Mouse (Mus musculus) limb, embryonic 15.5 days (tissue): ENCODE data around the gene Arhgap20. TPM values are rescaled to one million over a fixed set of nuclear protein-coding genes. Genes with fewer than 3 reads are reported as not detected.

Experiments
- ATAC-seq: fragments of 200-750 bp; cut with Nextera tagmentation; 2 replicates; pipeline ENCODE4 v1.8.0; 2017; ENCODE audit warnings: low read depth, moderate TSS enrichment; ENCODE audit not compliant: insufficient number of reproducible peaks, low FRiP score, low TSS enrichment
- H3K27ac ChIP-seq: fragments of 300-500 bp; sonication (generic); 2 replicates; pipeline ENCODE4 v1.5.1; 2015; ENCODE audit warnings: moderate library complexity, mild to moderate bottlenecking, inconsistent platforms
- H3K27me3 ChIP-seq: fragments of 300-500 bp; sonication (generic); 2 replicates; pipeline ENCODE4 v1.6.1; 2015; ENCODE audit warnings: inconsistent platforms
- H3K36me3 ChIP-seq: fragments of 300-500 bp; sonication (generic); 2 replicates; pipeline ENCODE4 v1.6.1; 2015; ENCODE audit warnings: inconsistent platforms
- H3K4me1 ChIP-seq: fragments of 300-500 bp; sonication (generic); 2 replicates; pipeline ENCODE4 v1.6.1; 2015; ENCODE audit warnings: inconsistent platforms
- H3K4me2 ChIP-seq: fragments of 300-500 bp; sonication (generic); 2 replicates; pipeline ENCODE4 v1.6.1; 2015; ENCODE audit warnings: mild to moderate bottlenecking, inconsistent platforms
- H3K4me3 ChIP-seq: fragments of 300-500 bp; sonication (generic); 2 replicates; pipeline ENCODE4 v1.5.1; 2015; ENCODE audit warnings: mild to moderate bottlenecking, inconsistent platforms
- H3K9ac ChIP-seq: fragments of 300-500 bp; sonication (generic); 2 replicates; pipeline ENCODE4 v1.6.1; 2015; ENCODE audit warnings: inconsistent platforms
- H3K9me3 ChIP-seq: fragments of 300-500 bp; sonication (generic); 2 replicates; pipeline ENCODE4 v1.6.1; 2016; ENCODE audit warnings: inconsistent platforms
- WGBS: fragments of 180-500 bp; shearing (Covaris S2); methylation state at CpG from one replicate; pipeline ENCODE4 v1.1.7; 2015; 5-methylcytosine and 5-hydroxymethylcytosine counted together
- polyA plus RNA-seq: library from polyadenylated mRNA; unstranded; fragments of >200 nt; fragmentation: Nextera tagmentation; extraction: Ambion mirVana; gene quantifications from 2 replicates; pipeline ENCODE4 v1.2.1, GENCODE M21; 2015

Gene Arhgap20
- polyA plus RNA-seq, 1 experiment from 2014 or later, result 9.5 TPM

DNA sequence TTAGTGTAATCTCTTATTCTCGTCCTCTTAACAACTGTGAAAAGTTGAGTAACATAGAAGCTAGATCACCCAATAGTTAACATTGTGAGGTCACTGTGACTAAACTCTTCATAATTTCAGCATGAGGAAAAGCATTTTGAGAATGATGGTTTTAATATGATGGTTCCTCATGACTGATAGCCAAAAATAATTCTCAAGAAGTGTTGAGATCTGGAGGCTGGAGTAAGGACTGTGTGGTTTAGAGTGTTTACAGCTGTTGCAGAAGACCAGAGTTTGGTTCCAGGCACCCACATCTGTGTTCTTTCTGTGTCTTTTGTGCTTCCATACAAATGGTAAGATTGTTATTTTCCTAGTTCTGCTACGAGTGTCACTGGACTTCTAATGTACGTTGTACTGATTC lies 42.1 kb downstream of the Arhgap20 start:
- 81% methylated on average over 3 of the region's 3 CpGs for WGBS
- Histone ChIP-seq H3K36me3 (no peaks in the 10 kb centered on the region), H3K4me1 (no peaks in the 10 kb centered on the region), H3K4me2 (no peak overlapping the region), H3K4me3 (no peak overlapping the region), H3K9me3 (no peaks in the 10 kb centered on the region), H3K27ac (no peak overlapping the region), H3K9ac (no peak overlapping the region), H3K27me3 (no peaks in the 10 kb centered on the region)
- ATAC-seq, result no peak

DNA sequence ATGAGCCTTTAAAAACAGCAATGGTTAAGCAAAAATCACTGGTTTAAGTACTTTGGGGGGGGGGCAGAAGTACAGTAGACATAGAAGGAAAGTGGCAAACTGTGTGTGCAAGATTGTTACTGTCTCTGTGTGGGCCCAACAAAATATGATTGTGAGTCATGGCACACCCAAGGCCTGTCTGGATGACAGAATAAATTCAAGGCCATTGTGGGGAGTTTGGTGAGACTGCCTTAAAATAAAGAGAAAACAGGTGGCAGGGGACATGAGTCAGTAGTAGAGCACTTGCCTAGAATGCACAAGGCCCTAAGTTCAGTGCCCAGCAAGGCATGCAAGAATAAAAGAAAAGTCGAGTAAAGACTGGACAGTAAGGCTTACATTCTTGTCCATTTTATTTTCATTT lies 47.8 kb downstream of the Arhgap20 start:
- no peaks in the 10 kb centered on the region for H3K36me3 ChIP-seq
- H3K9ac ChIP-seq, result no peak overlapping the region
- WGBS, result 74% methylated on average over 1 of the region's 1 CpGs
- H3K4me1 ChIP-seq, result no peaks in the 10 kb centered on the region
- no peak overlapping the region for H3K4me2 ChIP-seq
- H3K27ac ChIP-seq, result no peak overlapping the region
- H3K9me3 ChIP-seq, result no peaks in the 10 kb centered on the region
- no peak overlapping the region for H3K4me3 ChIP-seq
- no peaks in the 10 kb centered on the region for H3K27me3 ChIP-seq
- no peak for ATAC-seq

DNA sequence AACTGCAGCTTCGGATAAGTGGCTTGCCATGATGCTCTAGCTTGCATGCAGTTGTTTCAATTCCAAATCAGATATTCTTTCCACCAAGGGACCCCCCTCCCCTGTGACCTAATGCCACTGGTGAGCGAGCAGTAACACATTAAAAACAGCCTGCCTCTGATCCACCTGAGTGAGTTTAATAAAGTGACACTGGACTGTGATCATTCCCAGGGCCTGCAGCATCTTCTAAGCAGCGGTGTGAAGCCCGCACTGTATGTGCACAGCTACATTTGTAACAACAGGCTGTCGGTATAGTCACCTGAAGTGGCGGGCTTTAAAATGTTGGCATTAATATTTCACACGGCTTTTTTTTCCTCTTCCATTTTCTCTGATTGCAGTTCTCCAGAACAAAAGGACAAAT lies 59.4 kb downstream of the Arhgap20 start:
- no peak overlapping the region for H3K9ac ChIP-seq
- no peaks in the 10 kb centered on the region for H3K27me3 ChIP-seq
- no peak overlapping the region for H3K27ac ChIP-seq
- H3K9me3 ChIP-seq, result no peaks in the 10 kb centered on the region
- no peaks in the 10 kb centered on the region for H3K4me1 ChIP-seq
- no peak overlapping the region for H3K4me3 ChIP-seq
- 80% methylated on average over 7 of the region's 7 CpGs for WGBS
- H3K36me3 ChIP-seq, result no peaks in the 10 kb centered on the region
- no peak overlapping the region for H3K4me2 ChIP-seq
- no peak for ATAC-seq

DNA sequence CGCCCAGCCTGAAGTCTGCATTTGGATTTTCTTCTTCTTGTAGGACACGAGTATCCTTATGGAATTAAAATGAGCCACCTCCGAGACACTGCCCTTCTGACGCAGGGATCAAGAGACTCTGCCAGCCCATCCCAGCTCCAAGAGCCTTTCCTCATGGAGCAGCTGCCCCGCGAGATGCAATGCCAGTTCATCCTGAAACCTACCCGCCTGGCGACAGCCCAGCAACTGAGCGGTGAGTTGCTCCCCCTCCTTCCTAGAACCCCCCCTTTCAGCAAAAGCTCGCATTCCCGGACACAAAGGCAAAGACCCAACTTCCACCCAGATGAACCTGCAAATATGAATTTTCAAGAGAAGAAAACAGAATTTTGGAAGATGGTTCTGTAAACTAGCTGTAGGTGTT lies 66.5 kb downstream of the Arhgap20 start:
- Histone ChIP-seq H3K4me2 (no peak overlapping the region), H3K27ac (no peak overlapping the region), H3K4me3 (no peak overlapping the region), H3K9me3 (no peaks in the 10 kb centered on the region), H3K36me3 (no peaks in the 10 kb centered on the region), H3K27me3 (no peaks in the 10 kb centered on the region), H3K4me1 (0 out of 2 replicates have a peak, but pooled peaks cover 5% of the 10 kb centered on the region), H3K9ac (no peak overlapping the region)
- no peak for ATAC-seq
- 73% methylated on average over 11 of the region's 11 CpGs for WGBS

DNA sequence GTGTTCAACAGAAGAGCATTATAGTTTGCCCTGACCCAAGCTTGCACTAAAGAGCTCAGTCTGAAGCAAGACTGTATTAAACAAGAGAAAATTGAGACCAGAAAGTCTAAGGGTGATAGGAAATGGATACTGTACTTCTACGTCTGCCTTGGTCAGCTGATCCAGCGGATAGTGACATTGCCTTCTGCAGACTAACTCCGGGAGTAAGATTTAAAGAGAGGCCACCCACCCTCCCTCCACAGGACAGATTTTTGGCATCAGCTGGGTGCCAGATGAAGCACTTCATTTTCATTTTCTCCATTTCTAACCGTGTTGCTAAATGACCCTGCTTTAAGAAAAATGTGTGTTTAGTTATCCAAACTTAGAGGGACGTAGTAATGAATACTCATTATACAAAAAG lies 67.2 kb downstream of the Arhgap20 start:
- Histone ChIP-seq H3K27ac (no peak overlapping the region), H3K36me3 (no peaks in the 10 kb centered on the region), H3K9ac (no peak overlapping the region), H3K4me3 (no peak overlapping the region), H3K4me1 (0 out of 2 replicates have a peak, but pooled peaks cover 5% of the 10 kb centered on the region), H3K4me2 (no peak overlapping the region), H3K27me3 (no peaks in the 10 kb centered on the region), H3K9me3 (no peaks in the 10 kb centered on the region)
- WGBS, result 39% methylated on average over 5 of the region's 5 CpGs
- ATAC-seq, result no peak

DNA sequence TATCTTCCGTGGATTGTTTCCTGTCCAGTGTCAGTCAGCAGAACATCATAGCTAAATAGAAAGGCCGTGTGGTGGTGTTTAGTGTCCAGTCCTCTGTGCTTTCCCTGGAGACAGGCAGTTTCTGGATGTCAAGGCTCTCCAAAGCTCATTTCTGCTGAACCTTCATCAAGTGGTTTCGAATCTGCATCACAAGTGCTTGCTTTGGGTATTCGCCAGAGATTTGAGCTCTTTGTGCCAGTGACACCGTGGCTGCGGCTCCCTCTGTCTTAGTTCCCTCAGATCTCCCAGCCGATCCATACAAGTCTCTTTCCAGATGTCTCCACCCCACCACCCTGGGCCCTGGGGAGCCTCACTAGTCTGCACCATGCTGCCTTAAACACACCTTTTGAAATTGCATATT lies 72.6 kb downstream of the Arhgap20 start:
- H3K4me2 ChIP-seq, result no peak overlapping the region
- no peaks in the 10 kb centered on the region for H3K9me3 ChIP-seq
- no peak for ATAC-seq
- H3K4me1 ChIP-seq, result no peaks in the 10 kb centered on the region
- H3K36me3 ChIP-seq, result no peaks in the 10 kb centered on the region
- WGBS, result 73% methylated on average over 7 of the region's 7 CpGs
- H3K27me3 ChIP-seq, result no peaks in the 10 kb centered on the region
- no peak overlapping the region for H3K4me3 ChIP-seq
- no peak overlapping the region for H3K27ac ChIP-seq
- no peak overlapping the region for H3K9ac ChIP-seq

DNA sequence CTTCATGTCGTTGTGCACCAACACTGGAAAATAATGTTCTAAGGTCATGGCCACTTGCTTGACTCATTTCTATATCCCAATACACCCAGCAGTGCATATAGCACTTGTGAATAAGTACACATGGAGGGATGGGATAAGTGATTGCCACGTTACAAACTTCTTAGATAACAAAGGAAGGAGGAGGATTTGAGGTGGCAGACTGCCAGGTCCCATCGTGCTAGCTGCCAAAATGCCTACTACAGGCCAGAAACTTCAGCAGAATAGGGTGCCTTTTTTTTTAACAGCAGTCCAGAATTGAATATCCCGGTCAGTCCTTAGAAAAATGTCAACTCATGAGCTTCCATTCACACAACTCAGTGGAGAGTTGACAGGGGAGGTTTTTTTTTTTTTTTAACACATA lies 78.1 kb downstream of the Arhgap20 start:
- WGBS, result 56% methylated on average over 4 of the region's 4 CpGs
- Histone ChIP-seq H3K4me2 (no peak overlapping the region), H3K36me3 (no peaks in the 10 kb centered on the region), H3K9me3 (no peaks in the 10 kb centered on the region), H3K9ac (no peak overlapping the region), H3K27ac (no peak overlapping the region), H3K27me3 (no peaks in the 10 kb centered on the region), H3K4me3 (no peak overlapping the region), H3K4me1 (no peaks in the 10 kb centered on the region)
- no peak for ATAC-seq

- Histone ChIP-seq H3K9ac (no peak overlapping the region), H3K4me2 (no peak overlapping the region), H3K4me1 (no peaks in the 10 kb centered on the region), H3K36me3 (peaks cover 4% of the 10 kb centered on the region), H3K4me3 (no peak overlapping the region), H3K27me3 (no peaks in the 10 kb centered on the region), H3K9me3 (no peaks in the 10 kb centered on the region), H3K27ac (no peak overlapping the region)
- ATAC-seq, result no peak
- WGBS, result 76% methylated on average over 10 of the region's 10 CpGs
Observed at GRCm38 (mm10) chr9:51845796-51846195, 80.7 kb downstream of the Arhgap20 start.

GRCm38 (mm10) chr9:51853772-51854171 lies 88.6 kb downstream of the Arhgap20 start:
- Histone ChIP-seq H3K9ac (no peak overlapping the region), H3K4me1 (no peaks in the 10 kb centered on the region), H3K4me2 (no peak overlapping the region), H3K27me3 (no peaks in the 10 kb centered on the region), H3K9me3 (no peaks in the 10 kb centered on the region), H3K36me3 (peaks cover 4% of the 10 kb centered on the region), H3K27ac (no peak overlapping the region), H3K4me3 (no peak overlapping the region)
- 62% methylated on average over 5 of the region's 5 CpGs for WGBS
- no peak for ATAC-seq

DNA sequence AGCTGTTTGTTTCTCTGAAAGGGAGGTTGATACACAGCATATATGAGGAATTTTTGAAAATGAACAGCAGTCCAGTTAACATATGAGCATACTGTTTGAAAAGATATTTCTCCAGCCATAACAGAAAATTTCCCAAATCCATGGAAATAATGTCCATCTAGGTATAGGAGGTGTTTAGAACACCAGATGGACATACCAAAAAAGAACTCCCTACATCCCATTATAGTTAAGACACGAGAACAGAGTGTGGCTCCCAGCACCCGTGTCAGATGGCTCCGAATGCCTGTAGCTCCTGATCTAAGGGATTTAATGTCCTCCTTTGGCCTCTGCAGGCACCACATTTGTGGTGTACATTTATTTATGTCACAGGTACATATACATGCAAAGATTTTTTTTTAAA lies 99.1 kb downstream of the Arhgap20 start:
- 77% methylated on average over 3 of the region's 3 CpGs for WGBS
- no peaks in the 10 kb centered on the region for H3K27me3 ChIP-seq
- no peak for ATAC-seq
- H3K4me3 ChIP-seq, result no peak overlapping the region
- H3K27ac ChIP-seq, result no peak overlapping the region
- H3K36me3 ChIP-seq, result no peaks in the 10 kb centered on the region
- H3K4me1 ChIP-seq, result no peaks in the 10 kb centered on the region
- no peaks in the 10 kb centered on the region for H3K9me3 ChIP-seq
- no peak overlapping the region for H3K4me2 ChIP-seq
- H3K9ac ChIP-seq, result no peak overlapping the region

- Histone ChIP-seq H3K27me3 (no peaks in the 10 kb centered on the region), H3K27ac (no peak overlapping the region), H3K4me1 (no peaks in the 10 kb centered on the region), H3K9ac (no peak overlapping the region), H3K9me3 (no peaks in the 10 kb centered on the region), H3K4me2 (no peak overlapping the region), H3K4me3 (no peak overlapping the region), H3K36me3 (no peaks in the 10 kb centered on the region)
- ATAC-seq, result no peak
- 53% methylated on average over 4 of the region's 4 CpGs for WGBS
Observed at GRCm38 (mm10) chr9:51866634-51867033, 101.5 kb downstream of the Arhgap20 start.

GRCm38 (mm10) chr9:51869056-51869455 lies 103.9 kb downstream of the Arhgap20 start:
- H3K36me3 ChIP-seq, result no peaks in the 10 kb centered on the region
- no peak overlapping the region for H3K9ac ChIP-seq
- no peaks in the 10 kb centered on the region for H3K9me3 ChIP-seq
- no peak overlapping the region for H3K27ac ChIP-seq
- H3K4me3 ChIP-seq, result no peak overlapping the region
- no peaks in the 10 kb centered on the region for H3K4me1 ChIP-seq
- WGBS, result 82% methylated on average over 4 of the region's 4 CpGs
- no peaks in the 10 kb centered on the region for H3K27me3 ChIP-seq
- no peak overlapping the region for H3K4me2 ChIP-seq
- no peak for ATAC-seq

GRCm38 (mm10) chr9:51874348-51874747 lies 109.2 kb downstream of the Arhgap20 start:
- Histone ChIP-seq H3K36me3 (no peaks in the 10 kb centered on the region), H3K9ac (no peak overlapping the region), H3K27me3 (no peaks in the 10 kb centered on the region), H3K4me3 (no peak overlapping the region), H3K4me1 (no peaks in the 10 kb centered on the region), H3K27ac (no peak overlapping the region), H3K4me2 (no peak overlapping the region), H3K9me3 (no peaks in the 10 kb centered on the region)
- no peak for ATAC-seq
- 24% methylated on average over 4 of the region's 4 CpGs for WGBS
